8 mouse cellular contexts compared by ENCODE assay signal in genomic region chr12:83987242-83987582, GRCm38 (mm10). TPM values are rescaled to one million over a fixed set of nuclear protein-coding genes. Genes with fewer than 3 reads are reported as not detected.
DNase-seq lines count a peak whose midpoint lies in the region; ATAC-seq and TF ChIP-seq lines count a peak whose summit lies in the region.
"Had no signal": no experiment of that assay in that cellular context is flagged by ENCODE, and none has a peak within 500 bp of the region (broad histone marks: within the 10 kb centered on the region; RNA-seq: fewer than 3 reads in every experiment).

No protein-coding gene starts in this region.

- TF ChIP-seq CTCF in lung, embryonic 14.5 days (IDR thresholded peaks at IDR 0.05; ENCODE audit: low read depth) = no peak

- H3K4me1 ChIP-seq in lung, embryonic 14.5 days (ENCODE audit: insufficient read depth) = peaks cover 8% of the 10 kb centered on the region
- H3K4me1 ChIP-seq in forebrain, embryonic 12.5 days = peaks cover 4% of the 10 kb centered on the region
- H3K4me1 ChIP-seq in limb, embryonic 11.5 days (ENCODE audit: control insufficient read depth, insufficient read depth, low read length) = no peaks in the 10 kb centered on the region
- H3K4me1 ChIP-seq in neural tube, embryonic 15.5 days = peaks cover 9% of the 10 kb centered on the region

- no peaks in the 10 kb centered on the region for H3K9me3 ChIP-seq in lung, embryonic 14.5 days (ENCODE audit: low read depth, low read length)
- no peaks in the 10 kb centered on the region for H3K9me3 ChIP-seq in forebrain, embryonic 12.5 days
- H3K9me3 ChIP-seq in limb, embryonic 11.5 days (ENCODE audit: control insufficient read depth, low read length) = no peaks in the 10 kb centered on the region
- H3K9me3 ChIP-seq in neural tube, embryonic 15.5 days (replicated peaks) = no peaks in the 10 kb centered on the region

- peak overlapping the region; percentile 56 for H3K4me2 ChIP-seq in lung, embryonic 14.5 days
- peak overlapping the region; percentile 66 for H3K4me2 ChIP-seq in forebrain, embryonic 12.5 days
- peak overlapping the region; percentile 47 for H3K4me2 ChIP-seq in limb, embryonic 11.5 days (ENCODE audit: low read depth, severe bottlenecking)
- peak overlapping the region; percentile 65 for H3K4me2 ChIP-seq in neural tube, embryonic 15.5 days

- H3K27ac ChIP-seq in lung, embryonic 14.5 days (ENCODE audit: low read depth) = peak overlapping the region; percentile 97
- peak overlapping the region; percentile 82; the same call in 1 of the 2 replicates for H3K27ac ChIP-seq in forebrain, embryonic 12.5 days
- H3K27ac ChIP-seq in limb, embryonic 11.5 days (replicated peaks; ENCODE audit: low read depth, low read length) = no peak overlapping the region
- peak overlapping the region; percentile 95 for H3K27ac ChIP-seq in neural tube, embryonic 15.5 days (replicated peaks)

- H3K27me3 ChIP-seq in lung, embryonic 14.5 days (ENCODE audit: insufficient read depth, low read length) = no peaks in the 10 kb centered on the region
- H3K27me3 ChIP-seq in forebrain, embryonic 12.5 days = no peaks in the 10 kb centered on the region
- H3K27me3 ChIP-seq in limb, embryonic 11.5 days (ENCODE audit: control insufficient read depth, insufficient read depth, low read length) = no peaks in the 10 kb centered on the region
- H3K27me3 ChIP-seq in neural tube, embryonic 15.5 days (replicated peaks) = no peaks in the 10 kb centered on the region

- peak; percentile 44; the same call in 1 of the 2 replicates for ATAC-seq in lung, embryonic 14.5 days (ENCODE audit: insufficient read depth)
- ATAC-seq in forebrain, embryonic 12.5 days (ENCODE audit: low FRiP score) = 0 out of 2 replicates have a peak, but pooled peaks have one; percentile 34
- no peak; the same call in 1 of the 2 replicates for ATAC-seq in limb, embryonic 11.5 days (ENCODE audit: insufficient number of reproducible peaks, low FRiP score, low TSS enrichment, low read depth)
- peak; percentile 30; the same call in 1 of the 2 replicates for ATAC-seq in neural tube, embryonic 15.5 days (ENCODE audit: low FRiP score)
- ATAC-seq in inflammation-experienced regulatory T-cells, adult 6 months = no peak

- H3K9ac ChIP-seq in lung, embryonic 14.5 days = peak overlapping the region; percentile 77; the same call in 1 of the 2 replicates
- H3K9ac ChIP-seq in forebrain, embryonic 12.5 days = no peak overlapping the region
- peak overlapping the region; percentile 73; the same call in 1 of the 2 replicates for H3K9ac ChIP-seq in limb, embryonic 11.5 days (ENCODE audit: low read length)
- peak overlapping the region; percentile 77 for H3K9ac ChIP-seq in neural tube, embryonic 15.5 days (replicated peaks)

- 13% methylated on average over 8 of the region's 8 CpGs for WGBS in lung, embryonic 14.5 days
- WGBS in forebrain, embryonic 12.5 days = 42% methylated on average over 8 of the region's 8 CpGs
- 43% methylated on average over 8 of the region's 8 CpGs for WGBS in limb, embryonic 11.5 days
- 30% methylated on average over 8 of the region's 8 CpGs for WGBS in neural tube, embryonic 15.5 days

- DNase-seq in lung, embryonic 14.5 days = peak; percentile 61
- no peak for DNase-seq in lung, postnatal 36 days
- no peak for DNase-seq in limb, embryonic 11.5 days (ENCODE audit: low spot score)
- no peak for DNase-seq in urinary bladder, postnatal 4 days (ENCODE audit: low spot score in 2 of 2)

- peaks cover 3% of the 10 kb centered on the region; the same call in 1 of the 2 replicates for H3K36me3 ChIP-seq in lung, embryonic 14.5 days (ENCODE audit: insufficient read depth)
- no peaks in the 10 kb centered on the region for H3K36me3 ChIP-seq in forebrain, embryonic 12.5 days (replicated peaks)
- no peaks in the 10 kb centered on the region for H3K36me3 ChIP-seq in limb, embryonic 11.5 days (ENCODE audit: control insufficient read depth, insufficient read depth, low read length)
- H3K36me3 ChIP-seq in neural tube, embryonic 15.5 days = no peaks in the 10 kb centered on the region

- peak overlapping the region; percentile 64 for H3K4me3 ChIP-seq in lung, embryonic 14.5 days (ENCODE audit: low read depth, low read length)
- H3K4me3 ChIP-seq in forebrain, embryonic 12.5 days (replicated peaks) = peak overlapping the region; percentile 65
- peak overlapping the region; percentile 55 for H3K4me3 ChIP-seq in limb, embryonic 11.5 days (ENCODE audit: low read depth, low read length)
- peak overlapping the region; percentile 72 for H3K4me3 ChIP-seq in neural tube, embryonic 15.5 days (replicated peaks)

RNA-seq across cellular contexts. Expression of gene Acot2, which starts 0.4 kb away (rescaled TPM):
- 30.3 and 31.3 TPM in 2 replicates for polyA plus RNA-seq in lung, embryonic 14.5 days (2014; fragmentation: Nextera tagmentation; extraction: Ambion mirVana)
- polyA plus RNA-seq in forebrain, embryonic 12.5 days (2016; fragmentation: Nextera tagmentation; extraction: Ambion mirVana) = 10.3 and 11.7 TPM in 2 replicates
- polyA plus RNA-seq in limb, embryonic 11.5 days (2014; fragmentation: Nextera tagmentation; extraction: Ambion mirVana) = 15.0 and 15.2 TPM in 2 replicates
- 13.3 and 16.6 TPM in 2 replicates for polyA plus RNA-seq in neural tube, embryonic 15.5 days (2015; fragmentation: Nextera tagmentation; extraction: Ambion mirVana)
- 10 to 100 TPM; 24.2 to 35.2 (median 24.9) TPM for polyA plus RNA-seq in inflammation-experienced regulatory T-cells, adult 6 months (2017; shearing (Covaris generic))

RNA-seq across cellular contexts. Expression of gene Heatr4, which starts 2.6 kb away (rescaled TPM):
- polyA plus RNA-seq in lung, embryonic 14.5 days (2014; fragmentation: Nextera tagmentation; extraction: Ambion mirVana) = not detected in 2 replicates
- polyA plus RNA-seq in forebrain, embryonic 12.5 days (2016; fragmentation: Nextera tagmentation; extraction: Ambion mirVana) = not detected in 2 replicates
- polyA plus RNA-seq in limb, embryonic 11.5 days (2014; fragmentation: Nextera tagmentation; extraction: Ambion mirVana) = 0.06 TPM in 1 of 2 replicates, not detected in the other
- polyA plus RNA-seq in neural tube, embryonic 15.5 days (2015; fragmentation: Nextera tagmentation; extraction: Ambion mirVana) = not detected in 2 replicates
- not detected for polyA plus RNA-seq in inflammation-experienced regulatory T-cells, adult 6 months (2017; shearing (Covaris generic))
- polyA plus RNA-seq: adrenal gland, adult 2 months had no signal

RNA-seq across cellular contexts. Expression of gene Acot1, which starts 22.1 kb away (rescaled TPM):
- polyA plus RNA-seq in lung, embryonic 14.5 days (2014; fragmentation: Nextera tagmentation; extraction: Ambion mirVana) = 92.9 and 98.2 TPM in 2 replicates
- 41.0 and 45.4 TPM in 2 replicates for polyA plus RNA-seq in forebrain, embryonic 12.5 days (2016; fragmentation: Nextera tagmentation; extraction: Ambion mirVana)
- polyA plus RNA-seq in limb, embryonic 11.5 days (2014; fragmentation: Nextera tagmentation; extraction: Ambion mirVana) = 31.2 and 38.6 TPM in 2 replicates
- polyA plus RNA-seq in neural tube, embryonic 15.5 days (2015; fragmentation: Nextera tagmentation; extraction: Ambion mirVana) = 71.2 and 78.4 TPM in 2 replicates
- polyA plus RNA-seq in inflammation-experienced regulatory T-cells, adult 6 months (2017; shearing (Covaris generic)) = not detected

RNA-seq across cellular contexts. Expression of gene Riox1, which starts 36.8 kb away (rescaled TPM):
- polyA plus RNA-seq in lung, embryonic 14.5 days (2014; fragmentation: Nextera tagmentation; extraction: Ambion mirVana) = 18.6 and 20.1 TPM in 2 replicates
- polyA plus RNA-seq in forebrain, embryonic 12.5 days (2016; fragmentation: Nextera tagmentation; extraction: Ambion mirVana) = 16.9 and 18.5 TPM in 2 replicates
- polyA plus RNA-seq in limb, embryonic 11.5 days (2014; fragmentation: Nextera tagmentation; extraction: Ambion mirVana) = 19.1 and 20.1 TPM in 2 replicates
- polyA plus RNA-seq in neural tube, embryonic 15.5 days (2015; fragmentation: Nextera tagmentation; extraction: Ambion mirVana) = 11.7 and 11.9 TPM in 2 replicates
- 1 to 10 TPM; 1.3 to 2.2 (median 2.0) TPM for polyA plus RNA-seq in inflammation-experienced regulatory T-cells, adult 6 months (2017; shearing (Covaris generic))

RNA-seq across cellular contexts. Expression of gene Acot4, which starts 51.0 kb away (rescaled TPM):
- polyA plus RNA-seq in lung, embryonic 14.5 days (2014; fragmentation: Nextera tagmentation; extraction: Ambion mirVana) = 0.11 and 0.42 TPM in 2 replicates
- 0.15 and 0.33 TPM in 2 replicates for polyA plus RNA-seq in forebrain, embryonic 12.5 days (2016; fragmentation: Nextera tagmentation; extraction: Ambion mirVana)
- 0.08 and 0.10 TPM in 2 replicates for polyA plus RNA-seq in limb, embryonic 11.5 days (2014; fragmentation: Nextera tagmentation; extraction: Ambion mirVana)
- 0.55 and 1.2 TPM in 2 replicates for polyA plus RNA-seq in neural tube, embryonic 15.5 days (2015; fragmentation: Nextera tagmentation; extraction: Ambion mirVana)
- under 1 TPM in 1 of 3 experiments, not detected in 2; 0.16 TPM for polyA plus RNA-seq in inflammation-experienced regulatory T-cells, adult 6 months (2017; shearing (Covaris generic))

Comparison
In these comparisons a context has a peak if more than half of its experiments do, and no peak if none do; other contexts are left out.
1. ATAC-seq: peak in lung, embryonic 14.5 days (single experiment), forebrain, embryonic 12.5 days (single experiment) and neural tube, embryonic 15.5 days (single experiment); none in limb, embryonic 11.5 days (single experiment) and inflammation-experienced regulatory T-cells, adult 6 months (single experiment).
2. RNA of gene Acot1, which starts 22.1 kb away (polyA plus RNA-seq): 92.9 to 98.2 TPM in lung, embryonic 14.5 days, 71.2 to 78.4 TPM in neural tube, embryonic 15.5 days, 41.0 to 45.4 TPM in forebrain, embryonic 12.5 days and 31.2 to 38.6 TPM in limb, embryonic 11.5 days; not detected in inflammation-experienced regulatory T-cells, adult 6 months; every median in the first group is over 10 times any median in the second.
3. Peak in every context shown above with its lines, with median percentiles within 50 percentile points of each other: H3K4me2 ChIP-seq and H3K4me3 ChIP-seq.